Mouse (Mus musculus): ENCODE results near the gene Phf5a.
A peak's percentile ranks its signal among the peaks of the same experiment; 100 is the strongest.
"Not testable (repeated sequence)": the region's sequence is repeated elsewhere in the genome, so short reads cannot be mapped to it uniquely, and the experiment has no call there.

The Phf5a gene

DNA sequence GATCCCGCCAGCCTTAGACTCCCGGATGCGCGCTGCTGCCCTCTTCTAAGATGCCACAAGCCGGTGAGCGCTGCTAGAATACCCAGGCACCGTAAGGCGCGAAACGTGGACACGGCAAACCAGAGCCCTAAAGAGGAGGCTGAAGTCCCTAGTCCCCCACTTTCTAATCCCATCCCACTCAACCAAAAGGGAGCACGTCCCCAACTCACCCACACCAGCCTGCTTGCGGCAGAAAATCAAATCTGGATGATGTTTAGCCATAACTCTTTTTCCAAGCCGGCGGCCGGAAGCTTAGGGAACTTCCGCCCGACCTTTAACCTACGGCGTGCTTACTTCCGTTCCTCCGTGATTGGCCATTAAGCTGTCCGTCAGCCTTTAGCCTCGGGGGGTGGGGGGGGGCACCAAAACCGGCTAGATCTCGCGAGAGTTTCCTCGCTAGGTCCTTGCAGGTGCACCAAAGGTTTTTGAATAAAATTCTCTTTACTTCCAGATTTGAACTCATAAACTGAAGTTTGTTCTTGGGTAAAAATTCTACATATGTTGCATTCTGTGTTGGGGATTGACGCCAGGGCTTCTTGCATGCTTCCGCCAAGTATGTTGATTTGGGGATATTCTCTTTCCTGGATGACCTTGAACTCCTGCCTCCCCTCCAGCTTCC is at the start of gene Phf5a:
TSS of gene Phf5a (minus strand) at position 308 of the 658 bp plus-strand sequence.
- peak; percentile 84 to 88 for DNase-seq

DNA sequence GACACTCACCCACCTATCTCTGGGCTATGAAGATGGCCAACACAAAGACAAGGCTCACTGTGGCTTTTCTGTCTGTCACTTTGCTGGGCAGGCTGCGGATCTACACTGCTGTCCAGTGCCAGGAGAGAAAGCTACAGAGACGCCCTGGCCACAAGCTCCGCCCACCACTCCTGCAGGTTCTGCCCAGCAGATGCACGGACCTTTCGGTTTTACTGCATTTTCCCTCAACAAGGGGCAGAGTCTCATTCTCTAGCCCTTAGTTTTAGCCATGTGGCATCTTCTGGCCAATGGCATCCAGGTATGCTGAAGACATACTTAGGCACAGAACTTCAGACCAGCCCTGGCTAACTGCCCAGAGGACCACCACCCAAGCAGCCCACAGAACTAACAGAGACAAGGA is 49.5 kb upstream of the Phf5a start:
- DNase-seq = no peak

DNA sequence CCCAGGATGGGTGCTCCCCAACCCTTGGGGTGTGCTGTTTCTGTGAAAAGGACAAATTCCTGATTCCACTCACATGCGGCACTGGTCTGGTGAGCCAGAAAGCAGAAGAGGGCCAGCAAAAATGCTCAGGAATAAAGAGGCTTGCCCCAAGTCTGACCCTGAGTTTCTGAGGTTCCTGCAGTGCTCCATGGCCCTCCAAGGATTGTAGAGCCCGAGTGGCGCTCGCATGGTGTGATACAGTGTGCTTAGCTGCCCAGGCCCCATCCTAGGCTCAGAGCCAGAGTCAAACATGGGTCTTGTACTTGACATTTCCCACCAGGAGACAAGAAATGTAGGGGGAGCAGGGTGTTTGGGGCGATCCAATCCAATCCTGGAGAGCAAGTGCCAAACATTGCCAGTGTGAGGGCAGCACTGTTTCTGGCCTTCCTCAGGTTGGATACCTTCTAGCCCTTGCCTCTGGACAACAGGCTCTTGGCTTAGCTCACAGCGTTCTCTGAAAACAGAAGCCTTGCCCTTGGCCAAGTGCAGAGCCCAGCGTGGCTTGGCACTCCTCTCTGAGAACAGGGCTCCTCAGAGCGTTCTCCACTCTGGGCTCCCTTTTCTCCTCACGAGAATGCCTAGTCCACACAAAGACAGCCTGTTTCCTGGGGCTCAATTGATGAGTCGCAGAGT is 49.0 kb upstream of the Phf5a start:
- no peak for DNase-seq

DNA sequence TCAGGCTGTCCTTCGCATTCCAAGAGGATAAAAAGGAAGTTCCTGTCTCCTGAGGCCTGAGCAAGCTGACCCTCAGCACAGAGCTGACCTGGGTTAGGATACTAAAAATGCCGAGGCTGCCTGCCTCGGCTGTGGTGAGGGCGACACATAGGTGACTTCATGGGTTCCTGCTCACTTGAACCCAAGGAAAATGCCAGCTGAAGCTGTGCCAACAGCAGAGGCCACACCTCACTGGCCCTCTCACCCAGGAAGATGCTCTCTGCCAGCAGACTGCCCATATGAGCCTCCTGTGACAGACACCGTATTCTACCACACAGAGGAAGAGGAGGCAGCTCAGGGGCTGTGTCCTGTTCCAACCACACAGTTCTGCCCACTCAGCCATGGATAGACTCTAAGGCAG is 47.4 kb upstream of the Phf5a start:
- DNase-seq = peak; percentile 47 to 52

DNA sequence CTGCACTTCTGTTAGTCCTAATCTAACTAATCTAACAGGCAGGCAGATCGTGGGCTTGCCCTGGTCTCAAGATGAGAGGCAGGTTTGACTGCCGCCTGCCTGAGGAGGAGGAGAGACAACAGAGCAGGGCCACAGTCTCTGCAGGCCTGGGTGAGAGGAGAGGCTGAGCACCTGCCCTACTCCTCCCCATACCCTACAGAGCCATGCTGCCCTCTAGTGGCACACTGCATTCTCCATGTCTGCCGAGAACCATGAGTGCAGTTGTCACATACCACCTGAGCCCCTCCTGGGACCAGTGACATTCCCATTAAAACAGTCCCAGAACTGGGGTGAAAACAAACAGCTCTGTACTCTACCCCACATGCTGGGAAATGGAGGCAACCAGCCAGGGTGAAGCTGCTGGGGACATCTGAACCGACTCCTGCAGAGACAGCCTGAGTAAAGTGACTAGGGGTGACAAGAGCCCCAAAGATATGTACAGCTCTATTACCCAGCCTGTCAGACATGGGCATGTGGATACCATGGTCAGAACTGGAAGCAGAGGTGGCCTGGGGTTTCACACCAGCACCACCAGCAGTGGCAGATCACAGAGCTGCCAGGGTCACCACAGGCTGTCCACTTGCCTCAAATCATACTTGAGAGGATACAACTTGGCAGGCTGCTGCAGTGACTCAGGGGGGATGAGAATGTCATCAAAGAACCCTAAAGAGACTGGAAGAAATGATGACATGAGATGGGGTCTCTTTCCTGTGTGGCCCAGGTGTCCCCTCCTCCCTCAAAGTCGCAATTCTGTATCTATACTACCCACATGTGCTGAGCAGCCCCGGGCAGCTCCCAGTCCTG is 46.1 kb upstream of the Phf5a start:
- peak; percentile 54 to 81 for DNase-seq

DNA sequence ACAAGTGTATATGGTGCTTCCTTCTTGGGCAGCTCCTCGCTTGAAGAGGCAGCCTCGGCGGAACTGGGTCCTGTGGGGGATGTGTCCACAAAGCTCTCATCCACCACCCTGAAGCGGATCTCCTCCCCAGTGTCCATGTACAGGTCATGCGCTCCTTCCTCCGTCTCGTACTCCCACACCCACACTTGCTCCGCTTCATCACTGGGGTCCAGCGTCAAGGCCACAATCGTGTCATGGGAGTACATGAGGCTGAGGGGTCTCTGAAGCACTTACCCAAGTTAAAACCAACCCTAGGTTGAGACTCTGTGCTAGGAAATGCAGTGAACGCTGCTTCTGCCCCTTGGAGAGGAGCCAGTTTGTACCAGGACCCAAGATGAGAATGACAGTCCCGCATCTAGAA is 45.5 kb upstream of the Phf5a start:
- DNase-seq = no peak

DNA sequence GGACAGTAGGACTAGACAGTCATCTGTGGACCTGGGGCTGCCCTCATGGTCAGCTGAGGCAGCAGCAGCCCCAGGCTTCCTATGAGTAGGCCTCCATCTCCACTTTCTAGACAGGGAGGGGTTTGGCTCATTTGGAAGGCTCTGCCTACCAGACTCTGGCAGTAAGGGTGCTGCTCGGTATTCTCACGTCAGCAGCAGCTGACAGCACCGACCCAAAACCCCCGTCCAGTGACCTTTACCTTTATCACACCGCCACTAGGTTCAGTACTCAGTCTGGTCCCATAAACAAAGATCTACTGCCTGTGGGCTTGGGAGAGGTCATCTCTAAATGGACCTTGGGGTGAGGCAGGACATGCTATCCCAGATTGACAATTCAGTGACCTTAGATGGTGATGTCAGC is 44.0 kb upstream of the Phf5a start:
- DNase-seq = no peak

DNA sequence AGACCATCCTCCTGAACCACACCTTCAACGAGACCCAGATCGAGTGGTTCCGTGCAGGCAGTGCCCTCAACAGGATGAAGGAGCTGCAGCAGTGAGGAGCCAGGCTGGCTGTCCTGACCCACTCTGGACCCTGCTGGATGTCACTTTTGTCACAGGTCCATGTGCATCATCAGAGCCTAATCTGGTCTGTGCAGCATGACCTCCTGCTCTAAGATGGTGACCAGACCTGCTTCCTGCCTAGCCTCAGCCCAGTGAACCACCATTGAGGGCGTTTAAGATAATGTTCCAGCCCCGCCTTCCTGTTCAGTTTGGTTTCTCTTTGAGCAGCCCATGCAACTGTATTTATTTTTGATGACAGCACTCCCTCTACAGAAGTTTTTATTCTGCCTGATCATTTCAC is 43.0 kb upstream of the Phf5a start:
- DNase-seq = no peak

DNA sequence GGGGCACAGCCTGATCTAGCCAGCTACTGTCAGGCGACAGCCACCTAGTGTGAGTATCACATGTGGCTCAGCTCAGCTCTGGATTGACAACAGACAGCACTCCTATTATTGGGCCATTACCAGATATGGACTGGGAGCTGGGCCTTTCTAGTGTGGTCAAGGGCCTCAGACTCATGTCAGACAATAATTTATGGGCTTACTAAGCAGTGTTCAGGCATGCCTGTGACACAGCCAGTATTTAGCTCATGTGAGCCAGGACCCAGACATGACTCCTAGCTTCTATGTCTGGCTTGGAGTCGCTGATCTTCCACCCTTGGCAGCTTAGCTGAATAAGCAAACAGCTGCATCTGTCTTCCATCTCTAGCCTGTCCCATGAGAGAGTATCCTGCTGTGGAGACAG is 40.8 kb upstream of the Phf5a start:
- DNase-seq = no peak

DNA sequence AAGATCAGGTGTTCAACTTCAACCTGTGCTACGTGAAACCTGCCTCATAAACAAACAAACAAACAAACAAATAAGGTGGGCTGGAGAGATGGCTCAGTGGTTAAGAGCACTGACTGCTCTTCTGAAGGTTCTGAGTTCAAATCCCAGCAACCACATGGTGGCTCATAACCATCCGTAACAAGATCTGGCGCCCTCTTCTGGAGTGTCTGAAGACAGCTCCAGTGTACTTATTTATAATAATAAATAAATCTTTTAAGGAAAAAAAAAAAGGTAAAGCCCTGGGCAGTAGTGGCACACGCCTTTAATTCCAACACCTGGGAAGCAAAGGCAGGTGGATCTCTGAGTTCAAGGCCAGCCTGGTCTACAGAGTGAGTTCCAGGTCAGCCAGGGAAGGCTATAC is 37.1 kb upstream of the Phf5a start:
- DNase-seq = not testable (repeated sequence)

DNA sequence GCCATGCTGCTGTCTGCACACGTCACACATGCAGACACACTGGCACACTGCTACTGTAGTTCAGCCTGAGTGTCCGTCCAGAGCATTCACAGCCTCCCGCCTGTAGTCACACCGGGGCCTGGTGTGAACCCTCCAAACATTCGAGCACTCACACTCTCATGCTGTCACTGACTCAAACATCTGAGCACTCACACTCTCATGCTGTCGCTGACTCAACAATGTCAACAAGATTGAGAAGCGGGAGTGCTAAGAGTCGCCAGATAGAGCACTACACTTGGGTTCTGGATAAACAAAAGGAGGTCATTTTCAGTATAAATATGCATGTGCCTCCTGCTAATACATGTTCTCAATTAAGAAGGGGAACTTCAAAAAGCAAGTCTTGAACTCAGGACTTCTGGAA is 36.2 kb upstream of the Phf5a start:
- DNase-seq = no peak

DNA sequence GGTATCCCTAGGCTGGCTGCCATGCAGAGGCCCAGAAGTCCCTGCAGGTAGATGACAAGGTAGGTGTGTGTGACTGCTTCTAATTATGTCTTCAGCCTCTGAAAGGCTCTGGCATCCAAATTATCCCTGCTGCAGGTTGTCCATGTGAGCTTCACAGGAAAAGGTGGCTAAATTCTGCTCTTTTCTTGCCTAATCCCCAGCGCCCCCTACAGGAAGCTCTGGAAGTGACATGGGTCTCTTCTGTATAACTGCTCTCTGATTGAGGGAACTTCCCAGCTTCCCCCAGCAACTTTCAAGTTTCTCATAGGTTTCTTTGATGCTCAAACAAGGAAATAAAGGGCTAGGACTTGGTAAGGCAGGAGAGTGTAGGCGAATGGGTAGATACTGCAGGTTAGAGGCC is 33.2 kb upstream of the Phf5a start:
- peak in 1 of 2 experiments; percentile 81 for DNase-seq

DNA sequence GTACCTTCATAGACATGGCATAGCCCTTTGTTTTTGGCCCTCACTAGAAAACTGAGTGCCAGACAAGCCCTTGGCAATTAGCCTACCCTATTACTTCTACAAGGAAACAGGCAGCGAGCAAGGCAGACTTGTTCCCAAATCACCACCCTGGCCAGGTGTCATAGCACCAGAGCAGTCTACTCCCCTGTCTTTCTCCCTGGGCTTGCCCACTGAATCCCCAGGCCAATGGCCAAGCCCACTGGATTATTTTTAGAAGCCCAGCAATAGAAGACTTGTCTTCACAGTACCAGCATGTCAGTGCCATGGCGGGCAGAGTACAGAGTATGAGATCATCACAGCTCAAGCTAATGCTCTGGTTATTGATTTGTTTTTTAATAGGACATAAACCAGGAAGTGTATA is 27.0 kb upstream of the Phf5a start:
- no peak for DNase-seq

DNA sequence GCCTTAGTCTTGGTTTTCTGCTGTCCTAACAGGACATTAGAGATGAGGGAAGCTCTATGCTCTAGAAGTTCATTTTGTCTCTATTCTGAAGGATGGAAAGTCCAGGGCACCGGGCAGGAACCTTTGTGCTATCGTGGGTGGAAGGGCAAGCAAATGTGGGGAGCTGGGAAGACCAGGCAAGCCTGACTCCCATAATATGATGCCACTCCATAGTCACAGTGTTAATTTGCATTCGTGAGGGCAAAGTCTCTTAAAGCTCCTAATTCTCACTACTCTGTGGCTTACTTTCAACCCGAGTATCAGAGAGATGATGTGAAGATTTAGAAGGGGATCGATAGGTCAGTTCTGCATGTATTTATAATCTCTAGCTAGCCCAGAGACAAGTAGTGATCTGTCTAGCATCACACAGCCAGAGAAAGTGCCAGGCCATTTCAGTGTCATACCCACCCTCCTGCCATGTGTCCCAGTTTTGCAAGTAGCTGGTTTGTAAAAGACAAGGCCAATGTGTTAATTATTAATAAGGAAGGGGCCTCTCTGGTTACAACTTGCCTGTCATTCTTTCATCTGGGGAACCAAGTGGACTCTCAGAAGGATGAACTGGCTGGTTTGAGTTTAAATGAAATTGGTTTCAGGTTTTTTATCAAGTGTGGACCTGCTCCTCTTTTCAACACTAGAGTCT is 26.0 kb upstream of the Phf5a start:
- no peak for DNase-seq

DNA sequence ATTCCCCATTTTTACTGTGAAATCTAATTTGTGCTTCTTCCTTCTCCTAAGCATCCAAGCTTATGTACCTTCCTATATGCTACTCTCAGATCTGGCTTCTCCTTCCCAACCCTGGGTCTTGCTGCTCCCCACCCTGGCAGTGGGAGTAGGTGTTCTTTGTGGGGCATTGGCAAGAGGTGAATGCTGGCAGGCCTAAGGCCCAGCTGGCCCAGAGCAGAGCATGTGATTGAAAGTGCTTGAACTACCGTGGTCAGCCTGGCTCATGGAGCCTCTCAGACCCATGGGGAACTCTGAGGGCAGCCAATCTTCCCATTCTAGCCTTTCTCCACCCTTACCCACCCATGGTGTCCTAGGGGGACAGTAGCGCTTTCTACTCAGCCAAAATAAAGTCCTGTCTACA is 24.7 kb upstream of the Phf5a start:
- DNase-seq = no peak

DNA sequence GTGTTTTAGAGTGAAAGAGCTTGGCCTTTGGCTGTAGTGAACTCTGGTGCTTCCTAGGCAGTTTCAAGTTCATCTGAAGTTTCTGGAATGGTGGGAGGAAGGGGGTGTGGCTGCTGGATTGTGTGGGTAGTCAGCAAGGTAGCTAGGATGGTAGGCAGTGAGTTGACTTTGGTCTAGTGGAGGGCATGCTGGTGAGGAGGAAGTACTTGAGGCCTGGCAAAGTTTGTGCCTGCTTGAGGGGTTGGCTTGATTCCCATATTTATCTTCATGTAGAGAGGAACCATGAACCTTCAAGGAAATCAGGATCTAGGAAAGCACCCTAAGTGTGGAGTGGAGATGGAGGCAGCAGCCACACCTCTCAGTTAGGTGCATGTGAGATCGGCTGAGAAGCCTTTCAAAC is 22.3 kb upstream of the Phf5a start:
- peak; percentile 59 to 80 for DNase-seq

DNA sequence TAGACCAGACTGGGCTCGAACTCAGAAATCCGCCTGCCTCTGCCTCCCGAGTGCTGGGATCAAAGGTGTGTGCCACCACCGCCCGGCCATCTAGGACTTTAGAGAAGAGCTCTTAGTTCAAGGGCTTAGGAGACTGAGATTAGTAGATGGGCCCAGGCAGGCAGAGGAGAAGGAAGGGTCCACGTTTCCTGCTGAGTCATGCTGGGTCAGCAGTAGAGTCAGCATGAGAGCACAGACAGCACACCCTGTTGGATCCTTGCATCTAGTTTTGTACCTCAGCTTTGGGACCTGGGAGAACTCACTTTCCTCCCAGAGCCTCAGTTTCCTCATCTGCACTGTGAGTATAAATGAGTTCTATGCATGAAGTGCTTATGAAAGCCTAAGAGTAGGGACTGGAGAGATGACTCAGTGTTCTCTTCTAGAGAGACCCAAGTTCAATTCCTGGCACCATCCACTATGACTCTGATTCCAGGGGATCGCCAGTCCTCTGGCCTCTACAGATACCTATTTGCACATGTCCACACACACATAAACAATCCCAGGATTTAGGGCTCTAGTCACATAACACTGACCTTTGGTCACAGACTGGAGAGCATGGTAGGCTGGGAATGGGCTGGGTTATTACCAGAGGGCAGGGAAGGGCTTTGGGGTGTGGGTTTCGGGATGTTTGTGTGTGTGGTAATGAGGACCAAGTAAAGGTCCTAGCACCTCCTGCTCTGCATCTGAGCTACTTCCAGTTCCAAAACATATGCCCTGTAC is 20.3 kb upstream of the Phf5a start:
- no peak for DNase-seq

DNA sequence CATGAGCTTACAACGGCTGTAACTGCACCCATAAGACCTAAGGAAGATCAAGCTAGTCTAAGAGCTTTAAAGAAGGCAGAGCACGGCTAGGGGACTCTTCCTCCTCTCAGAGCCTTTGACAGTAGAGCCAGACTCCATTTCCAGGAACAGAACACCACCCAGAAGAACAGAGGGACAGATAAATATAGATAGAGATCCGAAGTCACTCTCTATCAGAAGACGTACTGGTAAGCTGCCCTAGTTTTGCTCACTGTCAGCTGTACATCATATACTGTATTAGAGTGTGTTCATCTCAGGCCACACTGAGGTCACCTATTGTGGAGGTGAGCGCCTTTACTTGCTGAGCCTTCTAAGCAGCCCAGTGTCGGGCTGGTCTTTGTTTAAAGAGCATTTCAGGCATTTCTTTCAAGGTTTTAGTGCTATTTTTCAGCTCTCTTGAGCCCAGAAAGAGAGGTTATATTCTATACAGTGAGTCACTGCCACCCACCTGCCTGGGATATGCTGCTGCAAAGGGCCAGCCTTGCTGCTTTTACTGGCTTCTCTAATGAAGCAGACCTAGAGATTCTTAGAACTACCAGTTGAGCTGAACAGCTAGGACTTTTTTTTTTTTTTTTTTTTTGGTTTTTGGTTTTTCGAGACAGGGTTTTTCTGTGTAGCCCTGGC is 19.6 kb upstream of the Phf5a start:
- no peak for DNase-seq

DNA sequence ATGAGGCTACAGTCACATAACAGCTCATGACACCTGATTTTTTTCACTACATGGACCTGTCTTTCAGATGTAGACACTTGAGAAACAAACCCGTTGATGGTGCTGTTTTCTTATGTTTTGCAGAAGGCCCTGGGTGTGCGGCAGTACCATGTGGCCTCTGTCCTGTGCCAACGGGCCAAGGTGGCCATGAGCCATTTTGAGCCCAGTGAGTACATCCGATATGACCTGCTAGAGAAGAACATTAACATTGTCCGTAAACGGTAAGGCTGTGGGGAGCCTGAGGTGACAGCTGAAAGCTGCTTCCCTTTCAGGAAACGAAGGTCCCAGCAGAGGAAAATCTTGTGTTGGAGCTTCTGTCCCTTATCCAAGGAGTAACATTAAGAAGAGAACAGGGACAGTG is 17.5 kb upstream of the Phf5a start:
- no peak for DNase-seq

DNA sequence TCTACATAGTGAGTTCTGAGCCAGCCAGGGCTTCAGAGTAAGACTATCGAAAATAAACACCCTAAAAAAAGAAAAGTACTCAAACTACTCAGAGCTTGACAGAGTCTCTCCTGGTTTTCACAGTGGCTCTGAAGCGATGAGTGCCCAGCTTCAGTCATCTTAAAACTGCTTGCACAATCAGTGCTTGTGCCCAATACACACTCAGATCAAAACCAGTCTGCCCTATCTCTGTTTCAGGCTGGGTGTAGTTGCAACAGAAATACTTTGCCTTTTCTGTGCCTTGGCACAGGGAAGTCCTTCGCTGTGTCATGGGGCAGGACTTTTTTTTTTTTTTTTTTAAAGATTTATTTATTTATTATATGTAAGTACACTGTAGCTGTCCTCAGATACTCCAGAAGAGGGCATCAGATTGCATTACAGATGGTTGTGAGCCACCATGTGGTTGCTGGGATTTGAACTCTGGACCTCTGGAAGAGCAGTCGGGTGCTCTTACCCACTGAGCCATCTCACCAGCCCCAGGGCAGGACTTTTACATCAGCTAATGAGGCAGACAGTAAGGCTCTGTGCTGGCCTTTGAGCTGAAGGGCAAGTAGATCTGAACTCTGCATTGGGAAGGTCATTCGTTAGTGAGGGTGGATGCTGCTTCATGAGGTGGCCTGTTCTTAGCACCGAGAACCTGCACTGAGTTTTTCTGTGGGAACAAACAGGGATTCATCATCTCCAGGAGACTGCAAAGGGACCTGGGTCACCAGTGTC is 15.3 kb upstream of the Phf5a start:
- peak in 1 of 2 experiments; percentile 27 for DNase-seq

DNA sequence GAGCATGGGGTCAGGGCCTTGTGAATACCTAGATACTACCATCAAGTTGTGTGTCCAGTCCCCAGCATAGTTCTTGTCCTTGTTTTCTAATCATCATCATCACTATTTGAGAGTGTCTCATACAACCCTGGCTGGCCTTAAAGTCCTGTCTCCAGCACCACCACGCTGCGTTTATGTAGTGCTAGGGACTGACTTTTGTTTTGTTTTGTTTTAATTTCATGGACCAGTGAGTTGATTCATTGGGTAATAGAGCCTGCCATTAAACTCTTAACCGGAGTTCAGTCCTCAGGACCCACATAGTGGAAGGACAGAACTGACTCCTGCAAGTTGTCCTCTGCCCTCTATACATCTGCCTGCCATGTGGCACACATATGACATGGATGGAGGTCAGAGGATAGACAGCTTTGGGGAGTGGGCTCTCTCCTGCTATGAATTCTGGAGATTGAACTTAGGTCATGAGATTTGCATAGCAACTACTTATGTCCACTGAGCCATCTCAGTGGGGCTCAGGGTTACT is 13.8 kb upstream of the Phf5a start:
- DNase-seq = no peak

All from kidney, adult 8-10 months (tissue).